Mouse (Mus musculus): Measurements from ENCODE around the gene B4galt2.
A peak's percentile ranks its signal among the peaks of the same experiment; 100 is the strongest.

The B4galt2 gene

DNA sequence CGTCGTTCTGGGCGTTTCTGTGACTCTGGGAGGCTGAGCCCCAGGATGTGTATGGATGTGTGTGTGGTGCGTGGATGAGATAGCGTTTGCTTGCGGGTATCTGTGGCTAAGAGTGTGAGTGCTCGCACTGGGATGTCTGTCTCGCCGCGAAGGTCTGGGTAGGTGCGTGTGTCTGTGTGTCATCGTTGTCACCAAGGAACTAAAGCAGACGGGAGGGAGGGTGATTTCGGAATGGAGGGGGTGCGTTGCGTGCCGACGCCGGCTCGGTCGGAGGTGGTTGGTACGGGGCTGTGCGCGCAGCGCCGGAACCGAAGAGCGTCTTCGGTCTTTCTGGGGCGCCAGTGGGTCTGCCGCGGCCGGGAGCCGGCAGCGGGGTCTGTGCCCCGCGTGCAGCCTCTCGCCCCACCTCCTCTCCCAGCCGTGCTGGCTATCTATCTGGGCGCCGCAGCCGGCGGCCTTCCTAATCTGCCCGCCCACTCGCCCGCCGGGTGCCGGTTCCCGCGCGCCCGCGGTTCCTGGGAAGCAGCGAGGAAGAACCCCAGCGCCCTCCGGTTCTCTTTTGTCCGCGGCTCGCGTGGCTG, 47.7 kb downstream of the B4galt2 start:
- DNase-seq (ENCODE audit: low spot score in 2 of 2): peak; percentile 19 to 28

DNA sequence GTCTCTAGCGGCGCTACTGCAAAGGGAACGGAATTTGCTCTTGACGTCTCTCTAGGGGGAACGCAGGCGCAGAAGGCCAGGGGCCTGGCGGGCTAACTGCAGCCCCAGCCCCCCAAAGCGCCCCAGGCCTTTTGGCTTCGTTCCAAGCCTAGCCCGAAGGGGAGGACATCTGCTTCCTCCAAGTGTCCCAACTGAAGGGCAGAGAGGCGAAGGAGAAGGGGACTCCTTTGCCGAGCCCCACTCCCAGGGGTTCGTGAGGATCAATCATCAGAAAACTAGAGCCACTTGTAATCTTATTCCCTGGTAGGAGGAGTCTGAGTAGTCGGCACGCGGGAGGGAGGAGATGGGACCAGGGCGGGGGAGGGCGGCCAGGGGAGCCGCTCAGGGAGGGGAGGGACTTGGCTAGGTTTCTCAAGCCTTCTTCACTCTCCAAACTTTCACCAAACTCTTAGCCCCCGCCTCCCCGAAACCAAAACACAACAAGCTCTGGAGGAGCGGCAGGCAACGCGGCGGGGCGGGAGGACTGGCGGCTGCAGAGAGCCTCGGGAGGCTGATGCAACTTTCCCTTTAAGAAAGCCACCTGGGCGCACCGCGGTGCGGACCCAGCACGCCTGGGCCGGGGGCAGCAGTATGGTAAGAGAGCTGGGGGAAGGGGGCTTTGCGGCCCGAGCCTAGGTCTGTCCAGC, 48.3 kb downstream of the B4galt2 start:
- peak; percentile 79 to 84 for DNase-seq (ENCODE audit: low spot score in 2 of 2)

DNA sequence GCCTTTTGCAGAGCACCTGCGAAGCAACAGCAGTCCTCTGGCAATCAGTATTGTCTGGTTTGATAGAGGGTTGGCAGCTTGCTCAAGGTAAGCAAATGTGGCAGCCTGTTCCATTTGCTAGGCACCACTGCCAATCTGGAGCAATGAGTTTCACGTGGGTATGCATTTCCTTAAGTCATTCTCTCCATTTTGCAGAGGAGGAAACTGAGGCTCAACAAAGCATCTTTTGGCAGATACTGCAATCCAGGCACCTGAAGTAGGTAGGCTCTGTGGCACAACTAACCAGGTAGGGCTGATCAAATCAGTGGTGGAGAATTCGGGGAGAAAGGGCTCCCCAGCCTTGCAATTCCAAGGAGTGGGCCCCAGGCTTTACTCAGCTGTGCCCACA, 48.8 kb downstream of the B4galt2 start, which contains the start of gene Slc6a9:
Gene Slc6a9 (plus strand): TSS at position 50 of the 388 bp plus-strand sequence.
- no peak for DNase-seq (ENCODE audit: low spot score in 2 of 2)

DNA sequence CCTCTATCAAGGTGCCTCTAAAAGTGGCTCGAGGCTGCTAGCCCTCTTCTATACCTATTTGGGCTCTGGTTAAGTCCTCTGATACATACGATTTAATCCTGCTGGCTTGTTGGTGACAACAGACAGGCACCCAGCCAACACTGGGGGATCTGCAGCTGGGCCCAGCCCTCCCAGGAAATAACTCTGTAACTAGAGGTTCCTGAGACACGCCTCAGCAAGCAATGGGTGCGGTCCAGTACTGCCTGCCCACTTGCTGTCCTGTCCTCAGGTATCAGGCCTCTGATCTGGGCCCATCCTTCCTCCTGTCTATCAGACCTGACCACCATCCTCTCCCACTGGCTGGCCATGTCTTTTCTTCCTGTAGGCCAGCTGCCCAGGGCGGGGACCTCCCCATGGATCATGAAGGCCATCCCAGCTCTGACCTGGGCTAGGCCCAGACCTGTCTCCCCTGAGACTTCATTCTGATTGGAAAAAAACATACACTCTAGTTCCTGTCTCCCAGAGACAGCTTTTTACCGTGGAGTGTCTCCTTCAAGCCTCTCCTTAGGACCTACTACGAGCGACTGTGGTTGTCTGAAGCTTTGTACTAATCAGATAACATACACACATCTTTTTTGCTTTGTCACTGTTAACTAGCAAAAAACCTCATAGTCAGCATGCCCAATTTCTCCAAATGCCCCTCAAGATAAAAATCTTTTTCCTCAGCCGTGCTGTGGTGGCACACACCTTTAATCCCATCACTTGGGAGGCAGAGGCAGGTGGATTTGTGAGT, 51.2 kb downstream of the B4galt2 start:
- DNase-seq (ENCODE audit: low spot score in 2 of 2): peak; percentile 58 to 61

DNA sequence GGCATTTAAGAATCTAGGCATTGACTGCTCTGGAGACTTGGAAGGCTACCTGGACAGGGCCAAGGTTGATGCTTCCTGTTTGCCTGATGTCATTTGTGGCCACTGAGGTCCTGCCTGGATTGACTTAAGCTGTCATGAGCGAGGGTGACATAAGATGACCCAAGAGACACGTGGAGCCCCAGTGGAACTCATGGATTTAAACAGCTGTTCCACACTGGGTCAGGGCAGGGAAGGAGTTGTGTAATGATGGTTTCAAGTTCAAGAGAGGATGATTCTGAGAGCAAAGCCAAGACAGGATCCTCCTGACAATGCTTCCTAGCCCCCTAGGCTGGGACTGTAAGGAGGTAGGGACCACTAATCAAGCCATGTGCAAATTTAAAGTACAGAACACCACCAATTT, 51.8 kb downstream of the B4galt2 start:
- DNase-seq (ENCODE audit: low spot score in 2 of 2): no peak

DNA sequence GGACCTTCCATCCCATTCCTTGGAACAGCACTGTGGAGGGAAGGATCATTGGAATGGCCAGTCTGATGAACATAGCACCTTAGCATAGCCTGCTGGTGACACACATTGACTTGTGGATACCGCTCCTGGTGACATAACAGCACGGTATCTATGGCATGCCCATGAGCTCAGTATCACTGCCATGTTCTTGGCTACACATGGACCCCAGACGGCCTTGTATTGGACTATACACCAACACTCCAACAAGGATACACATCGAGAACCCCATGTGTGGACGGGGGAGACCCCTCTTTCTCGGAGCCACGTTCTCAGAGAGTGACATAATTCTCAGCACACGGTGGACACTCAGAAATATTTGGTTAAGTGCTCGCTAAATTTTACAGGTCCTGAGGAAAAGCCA, 52.5 kb downstream of the B4galt2 start:
- no peak for DNase-seq (ENCODE audit: low spot score in 2 of 2)

DNA sequence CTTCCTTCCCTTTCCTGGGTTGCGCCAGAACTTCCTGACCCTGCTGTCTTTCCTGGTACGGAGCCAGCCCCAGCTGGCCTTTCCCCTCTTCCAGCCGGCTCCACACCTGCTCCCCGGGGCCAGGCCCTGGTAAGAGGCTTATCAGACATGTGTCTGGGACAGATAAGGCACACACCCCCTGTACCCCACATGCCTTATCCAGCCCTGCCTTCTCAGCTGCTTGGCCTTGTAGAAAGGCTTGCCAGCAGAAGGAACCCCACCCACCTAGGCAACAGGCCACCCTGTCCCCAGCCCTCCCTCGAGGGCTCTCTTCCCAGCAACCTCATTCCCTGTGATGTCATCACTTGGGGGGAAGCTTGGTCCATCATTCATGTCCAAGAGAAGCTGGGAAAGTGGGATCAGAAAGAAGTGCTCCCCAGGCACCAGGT, 53.1 kb downstream of the B4galt2 start:
- peak; percentile 41 to 52 for DNase-seq (ENCODE audit: low spot score in 2 of 2)

DNA sequence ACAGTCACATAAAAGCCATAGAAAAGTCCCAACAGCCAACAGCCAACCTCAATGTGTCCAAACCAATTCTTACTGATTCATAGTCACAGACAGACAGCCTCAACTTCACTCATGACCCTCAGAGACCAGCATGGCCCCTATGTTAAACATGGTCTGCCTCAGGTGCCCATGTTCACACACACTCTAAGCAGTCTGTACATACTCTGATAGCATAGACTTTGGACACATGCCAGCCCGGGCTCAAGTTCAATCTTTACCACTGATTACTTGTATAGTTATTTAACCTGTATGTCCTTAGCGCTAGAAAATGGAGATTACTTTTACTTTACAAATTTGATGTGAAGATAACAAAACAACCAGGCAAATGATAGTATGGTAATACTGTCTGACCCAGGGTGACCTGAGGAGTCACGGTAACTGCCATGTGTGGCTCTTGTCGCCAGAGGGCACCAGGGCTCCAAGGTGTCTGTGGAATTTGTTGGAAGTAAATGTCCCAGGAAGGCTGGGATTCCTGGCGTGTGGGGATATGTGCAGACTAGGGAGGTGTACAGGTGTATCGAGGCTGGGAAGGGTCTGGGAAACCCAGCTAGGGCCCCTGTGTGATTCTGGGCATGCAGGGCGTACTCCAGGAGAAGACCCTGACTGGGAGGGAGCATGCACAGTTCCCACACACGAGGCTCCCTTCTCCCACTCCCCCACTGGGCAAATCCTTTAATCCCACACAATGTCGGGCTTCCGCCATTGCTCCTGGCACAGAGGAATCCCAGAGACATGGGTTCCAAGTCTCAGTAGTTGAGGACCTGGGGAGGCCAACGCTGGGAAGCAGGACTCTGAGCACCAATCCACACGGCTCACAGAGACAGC, 53.8 kb downstream of the B4galt2 start:
- peak; percentile 54 to 69 for DNase-seq (ENCODE audit: low spot score in 2 of 2)

DNA sequence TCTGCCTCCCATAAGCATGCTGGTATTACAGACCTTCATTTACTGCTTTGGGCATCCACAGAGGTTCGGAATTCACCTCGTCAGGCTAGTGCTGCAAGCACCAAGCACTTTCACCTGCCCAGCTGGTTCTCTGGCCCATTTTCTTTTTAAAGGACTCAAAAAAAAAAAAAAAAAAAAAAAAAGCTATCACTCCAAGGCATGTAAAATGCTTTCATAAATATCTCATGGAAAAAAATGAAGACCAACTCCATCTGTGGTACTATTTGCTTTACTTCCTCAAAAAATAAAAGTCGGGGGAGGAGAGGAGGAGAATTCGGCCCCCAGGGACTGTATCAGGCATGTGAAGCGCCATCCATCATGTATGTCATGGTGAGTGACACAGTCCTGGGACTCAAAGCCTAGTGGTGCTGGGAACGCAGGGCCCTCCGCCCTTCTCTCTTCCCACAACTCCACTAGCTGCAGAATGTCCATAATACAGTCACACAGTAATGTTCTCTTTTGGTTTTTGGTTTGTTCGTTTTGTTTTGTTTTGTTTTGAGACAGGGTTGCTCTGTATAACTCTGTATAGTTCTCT, 54.6 kb downstream of the B4galt2 start:
- DNase-seq (ENCODE audit: low spot score in 2 of 2): no peak
